Mouse (Mus musculus): ENCODE measurements around the gene Rora.

Gene Rora

DNA sequence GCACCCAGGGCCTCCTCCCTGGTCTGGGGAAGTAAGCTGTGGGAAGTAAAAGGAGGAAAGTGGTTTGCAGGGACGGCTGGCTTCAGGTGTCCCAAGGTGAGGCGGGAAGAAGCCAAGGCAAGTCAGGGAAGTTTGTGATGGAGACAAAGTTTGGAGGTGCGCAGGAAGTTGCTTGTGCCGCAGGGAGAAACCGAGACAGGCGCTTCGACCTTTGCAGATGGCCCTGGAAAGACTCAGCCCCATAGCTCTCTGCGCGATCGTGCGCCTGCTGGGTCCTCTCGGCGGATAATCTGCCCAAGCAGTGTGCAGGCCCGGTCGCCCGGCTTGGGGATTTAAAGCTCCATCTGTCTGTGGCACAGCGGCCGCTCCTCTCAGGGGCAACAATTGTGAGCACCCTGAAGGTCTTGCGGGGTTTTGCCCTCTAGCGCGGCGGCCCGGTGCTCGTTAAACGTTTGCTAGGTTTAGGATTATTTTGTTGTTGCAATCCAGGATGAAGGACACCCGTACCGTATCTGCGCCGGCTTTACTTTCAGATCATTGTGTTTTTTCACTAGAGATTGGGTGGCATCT, 637.4 kb downstream of the Rora start:
- 13% methylated on average over 29 of the region's 29 CpGs for WGBS

DNA sequence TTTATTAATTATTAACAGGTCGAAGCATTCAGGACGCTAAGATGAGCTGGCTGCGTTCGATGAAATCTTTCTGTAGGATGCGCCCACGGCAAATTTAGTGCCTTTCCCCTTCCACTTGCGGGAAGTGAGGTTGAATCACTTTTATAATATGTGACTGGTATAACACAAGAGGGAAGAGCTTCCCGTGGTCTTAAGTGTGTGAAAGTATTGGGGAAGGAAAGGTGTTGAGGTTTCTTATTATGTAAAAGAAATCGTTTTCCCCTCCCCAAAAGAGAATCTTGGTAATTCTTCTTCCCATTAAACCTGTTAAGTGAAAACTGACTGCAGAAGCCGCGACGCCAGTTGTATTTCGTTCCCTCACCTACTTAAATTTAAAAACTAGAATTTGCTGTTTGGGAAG, 637.9 kb downstream of the Rora start:
- 59% methylated on average over 13 of the region's 13 CpGs for WGBS

DNA sequence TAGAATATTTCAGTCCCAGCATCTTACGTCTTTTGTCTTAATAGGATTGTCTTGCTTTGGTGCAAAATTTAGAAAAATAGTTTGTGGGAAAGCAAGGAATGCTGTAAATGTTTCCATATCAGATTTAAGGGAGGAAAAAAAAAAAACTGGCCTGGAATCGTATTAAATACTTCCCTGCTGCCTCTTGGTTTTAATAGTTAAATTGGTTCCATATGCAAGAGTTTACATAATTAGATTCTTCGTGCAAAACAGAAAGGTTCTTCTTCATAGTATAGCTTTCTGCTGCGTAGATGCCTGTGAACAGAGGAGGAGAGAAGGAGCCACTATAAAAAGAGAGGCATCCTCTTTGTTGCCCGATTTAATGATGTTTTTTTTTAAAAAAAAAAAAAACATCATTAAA, 638.8 kb downstream of the Rora start:
- WGBS = 68% methylated on average over 5 of the region's 5 CpGs

DNA sequence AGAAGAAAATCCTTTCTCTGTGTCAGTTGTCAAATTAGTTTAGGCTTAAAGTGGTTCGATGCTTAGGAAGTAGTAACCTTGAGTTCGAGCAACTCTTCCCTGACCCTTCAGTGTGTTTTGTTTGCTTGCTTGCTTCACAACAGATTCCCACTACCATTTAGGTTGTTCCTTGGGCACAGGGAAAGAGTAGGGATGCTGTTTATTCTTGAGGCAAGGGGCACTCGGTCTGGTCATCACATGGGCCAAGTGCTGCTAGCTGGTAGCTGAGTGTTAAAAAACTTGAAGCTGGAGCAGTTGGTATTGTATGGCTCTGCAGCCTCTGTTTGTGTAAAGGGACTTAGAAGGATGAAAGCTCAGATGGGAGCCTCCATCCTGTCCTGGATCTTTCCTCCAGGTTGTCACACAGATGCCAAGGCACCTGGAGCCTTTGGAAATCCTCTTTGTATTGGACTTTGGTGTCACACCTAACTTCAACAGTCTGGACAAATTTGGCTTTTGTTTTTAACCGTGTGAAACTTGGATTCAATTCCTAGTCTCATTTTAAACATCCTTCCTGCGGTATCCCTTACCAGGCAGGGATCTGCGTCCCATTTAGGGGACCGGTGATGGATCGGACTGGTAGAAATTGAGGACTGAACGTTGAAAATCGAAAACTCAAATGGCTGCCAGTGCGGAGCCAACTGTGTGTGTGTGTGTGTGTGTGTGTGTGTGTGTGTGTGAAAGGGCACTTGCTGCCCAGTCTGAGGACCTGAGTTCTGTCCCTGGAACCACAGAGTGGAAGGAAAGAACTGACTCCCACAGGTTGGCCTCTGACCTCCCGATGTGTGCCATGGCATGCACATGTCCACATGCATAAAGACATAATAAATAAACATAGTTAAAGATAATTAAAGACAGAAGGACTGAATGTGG, 639.4 kb downstream of the Rora start:
- WGBS = 81% methylated on average over 12 of the region's 12 CpGs

DNA sequence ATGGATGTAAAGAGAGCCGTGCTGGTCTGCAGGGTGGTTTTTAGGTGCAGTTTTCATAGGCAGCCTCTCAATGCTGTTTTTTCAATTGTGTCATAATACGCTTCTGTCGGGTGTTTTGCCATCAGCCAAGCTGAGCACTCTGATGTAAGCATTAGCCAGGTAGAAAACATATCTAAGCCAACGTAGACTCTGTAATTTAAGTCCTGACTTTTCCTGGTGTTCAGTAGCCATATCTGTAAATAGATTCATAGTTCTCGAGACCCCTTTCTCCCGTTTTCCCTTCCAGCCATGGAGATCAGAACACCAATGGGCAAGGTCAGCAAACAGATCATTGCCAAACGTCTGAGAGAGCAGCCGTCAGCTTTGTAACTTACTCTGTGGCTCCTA, 640.1 kb downstream of the Rora start:
- WGBS = 87% methylated on average over 8 of the region's 8 CpGs

DNA sequence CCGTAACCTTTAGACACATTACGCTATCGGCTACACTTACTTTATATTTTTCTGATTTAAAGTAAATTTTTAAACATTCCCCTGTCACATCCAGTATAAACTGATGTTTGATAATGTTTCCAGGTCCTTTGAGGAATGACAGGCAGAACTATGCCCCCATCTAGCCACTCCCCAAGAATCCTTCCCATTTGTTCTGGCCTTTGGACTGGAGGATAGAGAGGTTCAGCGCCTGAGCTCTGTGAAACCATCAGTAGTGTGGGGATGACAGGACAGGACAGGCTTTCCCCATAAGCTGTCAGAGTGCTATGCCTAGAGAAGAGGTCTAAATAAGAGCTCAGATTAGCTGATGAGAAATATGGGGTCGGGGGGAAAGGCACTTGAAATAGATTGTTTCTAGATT, 640.8 kb downstream of the Rora start:
- 89% methylated on average over 5 of the region's 5 CpGs for WGBS

DNA sequence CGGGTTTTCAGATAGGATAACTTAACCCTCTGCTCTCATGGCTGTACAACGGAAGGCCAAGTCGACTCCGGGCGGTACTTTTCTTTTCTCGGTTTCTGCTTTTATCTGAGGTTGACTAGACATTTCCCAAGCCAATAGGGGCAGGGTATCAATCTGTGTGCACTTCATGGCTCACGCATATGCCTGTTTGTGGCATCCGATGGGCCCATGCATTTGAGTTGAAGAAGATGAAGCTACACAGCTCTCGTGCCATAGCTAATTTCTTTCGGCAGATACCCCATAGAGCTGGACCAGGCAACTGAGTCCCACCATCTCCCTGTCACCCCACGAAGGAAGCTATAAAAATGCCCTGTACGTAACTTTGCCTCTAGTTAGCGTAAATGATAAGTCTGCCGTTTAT, 641.3 kb downstream of the Rora start:
- 90% methylated on average over 14 of the region's 14 CpGs for WGBS

DNA sequence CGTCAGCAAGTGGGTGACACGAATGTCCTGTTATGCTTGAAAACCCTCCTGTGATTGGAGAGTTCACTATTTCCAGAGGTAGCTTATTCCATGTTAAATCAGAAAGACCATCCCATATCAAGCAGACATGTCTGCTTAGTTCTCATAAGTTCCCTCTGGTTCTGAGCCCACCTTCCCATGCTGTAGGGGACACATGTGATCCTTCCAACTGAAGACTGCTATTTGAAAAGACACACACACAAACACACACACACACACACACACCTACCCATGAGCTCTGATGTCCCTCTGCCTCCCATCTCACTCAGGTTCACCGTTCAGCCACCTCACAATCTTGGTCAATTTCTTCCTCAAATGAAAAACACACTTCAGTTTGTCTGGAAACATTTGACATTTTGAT, 642.2 kb downstream of the Rora start:
- 83% methylated on average over 3 of the region's 3 CpGs for WGBS

DNA sequence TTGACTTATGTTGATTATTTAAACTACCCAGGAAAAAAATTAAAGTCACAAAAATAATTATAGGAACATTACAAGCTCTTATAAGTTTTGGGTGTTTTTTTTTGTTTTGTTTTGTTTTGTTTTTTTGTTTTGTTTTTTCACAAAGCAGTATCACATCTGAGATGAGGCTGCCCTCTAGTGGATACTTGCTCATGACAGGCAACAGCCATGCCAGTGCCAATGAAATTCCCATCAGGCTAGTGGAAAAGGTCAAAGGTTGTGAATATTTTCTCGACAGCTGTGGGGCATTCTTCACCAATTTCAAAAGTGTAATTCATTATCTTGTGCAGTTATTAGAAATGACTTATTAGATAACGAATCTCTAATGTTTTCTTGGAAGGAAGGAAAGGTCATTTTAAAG, 642.8 kb downstream of the Rora start:
- 17% methylated on average over 2 of the region's 2 CpGs for WGBS

DNA sequence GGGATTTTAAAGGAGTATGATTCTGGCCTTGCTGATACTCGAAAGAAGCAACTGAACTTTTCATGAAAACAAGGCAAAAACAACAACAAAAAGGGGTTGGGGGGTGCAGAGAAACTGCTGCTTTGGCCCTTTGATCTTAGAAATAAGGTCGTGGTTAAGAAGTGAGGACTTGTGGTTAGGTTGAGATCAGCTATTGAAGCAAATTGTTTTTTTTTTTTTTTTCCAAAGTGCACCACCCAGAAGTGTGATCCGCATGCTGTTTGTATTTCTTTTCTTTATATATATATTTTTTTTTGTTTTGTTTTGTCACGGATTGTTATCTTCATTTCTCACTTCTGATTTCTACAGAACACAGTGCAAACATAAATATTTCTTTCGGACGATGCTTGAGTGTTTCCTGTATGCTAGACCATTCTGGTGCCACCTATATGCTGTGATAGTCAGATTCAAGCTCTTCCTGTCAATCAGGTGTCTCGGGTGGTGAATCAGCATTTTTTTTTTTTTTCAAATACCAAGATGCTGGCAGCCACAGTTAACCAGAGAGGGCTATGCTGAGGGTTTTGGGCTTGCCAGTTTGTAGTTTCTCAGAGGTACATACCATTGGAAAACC, 644.3 kb downstream of the Rora start:
- WGBS = 77% methylated on average over 7 of the region's 7 CpGs

DNA sequence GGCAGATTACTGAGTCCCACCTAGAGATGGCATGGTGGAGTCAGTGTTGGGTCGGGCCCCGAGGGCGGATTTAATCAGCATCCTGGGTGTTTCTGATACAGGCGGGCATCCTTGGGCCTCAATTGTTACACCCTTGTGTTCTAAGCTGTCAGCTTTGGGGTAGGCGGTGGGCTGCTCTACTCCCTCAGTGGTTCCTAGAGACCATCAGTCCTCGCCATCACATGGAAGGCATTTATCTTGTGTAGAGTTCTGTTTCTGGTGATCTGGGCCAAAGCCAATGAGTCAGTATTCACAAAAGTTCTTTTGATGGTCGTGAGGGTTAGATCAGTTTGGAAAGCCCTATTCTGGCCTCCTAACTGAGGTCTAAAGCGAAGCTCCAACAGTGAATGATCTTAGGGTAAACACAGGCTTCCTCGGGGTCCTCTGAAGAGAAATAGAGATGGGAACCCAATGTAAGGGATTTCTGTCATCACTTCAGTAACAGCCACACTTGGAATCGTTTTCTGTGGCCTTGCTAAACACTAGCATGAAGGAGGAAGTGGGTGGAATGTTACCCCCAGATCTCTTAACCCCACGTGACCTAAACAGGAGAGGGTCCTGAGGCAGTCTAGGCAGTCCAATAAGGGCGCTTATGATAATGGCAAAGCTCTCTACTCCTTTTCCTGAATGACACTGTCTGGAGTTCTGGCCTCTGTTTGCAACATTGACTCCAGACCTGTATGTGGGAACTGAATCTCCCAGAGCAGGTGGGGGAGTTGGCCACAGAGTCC, 645.2 kb downstream of the Rora start:
- WGBS = 76% methylated on average over 12 of the region's 12 CpGs

DNA sequence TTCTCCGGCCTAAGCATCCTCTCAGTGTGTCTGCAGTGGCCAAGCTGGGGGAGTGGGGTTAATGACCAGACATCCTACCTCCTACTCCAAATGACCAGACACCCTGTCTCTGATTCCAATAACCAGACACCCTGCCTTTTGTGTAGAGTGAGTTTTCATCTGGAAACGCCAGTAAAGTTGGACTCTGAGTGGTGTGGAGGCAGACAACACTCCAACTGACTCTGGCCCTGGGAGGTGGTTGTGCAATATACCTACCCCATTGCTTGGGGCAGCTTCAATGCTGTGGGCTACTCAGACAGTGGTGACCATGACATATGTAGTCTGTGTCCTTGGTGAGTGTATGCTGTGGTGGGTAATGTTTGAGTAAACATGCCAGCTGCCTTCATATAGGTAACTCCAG, 645.9 kb downstream of the Rora start:
- WGBS = 76% methylated on average over 2 of the region's 2 CpGs

DNA sequence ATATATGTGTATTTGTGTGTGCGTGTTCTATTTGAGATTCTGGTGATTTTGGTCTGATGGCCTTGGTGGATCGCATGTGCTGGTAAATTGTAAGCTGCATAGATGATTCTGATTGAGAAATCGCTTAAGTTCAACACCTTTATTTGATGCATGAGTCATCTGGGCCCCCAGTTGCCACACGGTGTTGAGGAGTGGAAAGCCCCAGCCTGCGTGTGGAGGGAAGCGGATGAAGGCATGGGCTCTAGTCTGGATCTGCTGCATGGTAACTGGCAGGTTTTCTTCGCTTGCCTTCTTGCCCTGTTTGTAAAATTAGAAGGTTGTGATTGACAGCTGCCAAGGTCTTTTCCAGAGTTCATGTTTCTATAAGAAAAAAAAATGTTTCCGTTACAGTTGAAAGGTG, 646.7 kb downstream of the Rora start:
- 91% methylated on average over 8 of the region's 8 CpGs for WGBS

DNA sequence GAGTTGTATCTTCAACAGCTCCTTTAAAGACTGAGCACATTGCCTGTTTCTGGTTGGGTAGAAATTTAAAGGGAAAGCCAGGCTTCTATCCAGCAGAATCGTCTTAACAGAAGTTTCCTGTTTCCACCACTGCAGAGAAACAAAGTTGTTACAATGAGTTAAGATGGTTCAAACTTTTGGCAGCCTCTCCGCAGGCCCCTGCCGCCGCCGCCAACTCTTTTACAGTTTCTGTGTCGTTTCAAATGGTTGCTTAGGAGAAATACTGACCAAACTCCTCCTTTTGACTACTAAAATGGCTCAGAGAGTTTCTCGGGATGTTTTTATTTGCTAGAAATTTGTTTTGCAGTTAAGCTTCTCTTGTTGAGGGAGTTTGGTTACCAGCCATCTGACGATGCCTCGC, 647.9 kb downstream of the Rora start:
- WGBS = 34% methylated on average over 9 of the region's 9 CpGs

DNA sequence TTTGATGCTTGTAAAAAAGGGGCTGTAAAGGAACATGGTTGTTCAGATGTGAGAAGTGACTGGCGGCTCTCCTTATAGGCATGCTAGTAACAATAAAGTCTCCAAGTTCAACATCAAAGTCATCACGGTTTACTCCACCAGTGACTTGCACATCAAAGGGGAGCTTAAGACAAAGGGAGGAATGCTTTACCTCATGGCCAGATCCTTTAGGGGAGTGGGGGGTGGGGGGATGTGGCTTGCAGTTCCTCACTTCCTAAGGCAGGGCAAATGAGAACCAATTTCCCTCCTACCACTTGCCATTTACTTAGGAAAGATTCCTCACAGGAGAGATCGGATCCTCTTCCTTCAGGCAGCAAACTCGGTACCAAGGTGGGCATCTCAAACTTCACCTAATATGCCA, 648.4 kb downstream of the Rora start:
- 43% methylated on average over 4 of the region's 4 CpGs for WGBS

DNA sequence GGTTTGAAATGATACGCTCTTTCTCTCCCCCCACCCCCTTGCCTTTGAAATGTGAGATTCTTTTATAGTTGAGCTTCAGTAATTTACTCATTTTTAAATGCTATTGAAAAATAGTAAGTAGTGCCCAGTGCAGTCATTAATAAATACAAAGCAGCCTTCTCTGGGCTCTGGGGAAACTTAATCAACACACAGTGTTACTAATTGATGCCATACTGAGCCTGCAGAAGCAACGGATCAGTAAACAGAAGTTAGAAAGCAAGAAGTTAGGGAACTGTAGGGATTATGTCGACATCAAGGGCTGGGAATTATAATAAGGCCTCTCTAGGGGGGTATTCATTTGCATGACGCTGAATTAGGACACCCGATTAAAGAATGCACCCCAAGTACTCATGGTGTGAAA, 649.3 kb downstream of the Rora start:
- WGBS = 54% methylated on average over 5 of the region's 5 CpGs

DNA sequence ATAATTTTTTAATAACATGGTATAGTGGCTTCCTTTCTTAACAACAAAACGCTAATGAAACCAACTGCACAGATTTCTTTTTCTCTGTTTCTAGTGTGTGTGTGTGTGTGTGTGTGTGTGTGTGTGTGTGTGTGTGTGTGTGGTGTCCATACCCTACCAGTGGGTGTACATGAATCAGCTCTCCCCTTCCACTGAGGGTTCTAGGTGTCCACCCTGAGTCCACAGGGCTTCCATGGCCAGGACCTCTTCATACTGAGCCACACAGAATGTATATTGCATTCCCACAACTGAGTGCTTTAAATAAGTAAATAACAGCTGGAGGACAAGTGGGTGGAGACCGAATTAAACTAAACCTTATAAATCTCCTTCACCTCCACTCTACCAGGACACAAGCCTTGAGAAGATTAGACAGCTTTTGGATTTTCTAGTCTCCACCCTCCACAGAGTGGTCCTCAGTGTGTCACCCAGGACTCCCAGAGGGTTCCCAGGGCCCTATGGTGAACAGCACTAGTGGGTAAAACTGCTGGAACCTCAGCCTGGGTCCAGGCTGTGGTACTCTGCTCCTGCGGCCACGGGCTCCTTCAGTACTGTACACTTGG, 649.9 kb downstream of the Rora start:
- whole genome bisulfite sequencing = 85% methylated on average over 4 of the region's 4 CpGs

DNA sequence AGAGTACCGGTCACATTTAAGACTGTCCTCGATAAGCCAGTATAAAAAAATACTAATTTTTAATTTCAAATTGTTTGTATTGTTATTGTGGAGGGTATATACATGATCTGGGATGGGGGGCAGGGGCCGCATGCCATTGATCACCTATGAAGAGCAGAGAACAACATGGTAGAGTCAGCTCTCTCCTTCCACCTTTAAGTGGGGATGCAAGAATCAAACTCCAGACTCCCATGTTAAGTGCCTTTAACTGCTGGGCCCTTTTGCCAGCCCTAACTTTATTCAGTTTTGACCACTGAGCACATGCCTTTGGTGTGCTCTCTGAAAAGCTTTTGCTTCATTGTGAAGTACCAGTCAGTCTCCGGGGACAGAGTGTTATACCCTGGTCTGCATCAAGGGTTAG, 650.4 kb downstream of the Rora start:
- 96% methylated on average over 4 of the region's 4 CpGs for WGBS

DNA sequence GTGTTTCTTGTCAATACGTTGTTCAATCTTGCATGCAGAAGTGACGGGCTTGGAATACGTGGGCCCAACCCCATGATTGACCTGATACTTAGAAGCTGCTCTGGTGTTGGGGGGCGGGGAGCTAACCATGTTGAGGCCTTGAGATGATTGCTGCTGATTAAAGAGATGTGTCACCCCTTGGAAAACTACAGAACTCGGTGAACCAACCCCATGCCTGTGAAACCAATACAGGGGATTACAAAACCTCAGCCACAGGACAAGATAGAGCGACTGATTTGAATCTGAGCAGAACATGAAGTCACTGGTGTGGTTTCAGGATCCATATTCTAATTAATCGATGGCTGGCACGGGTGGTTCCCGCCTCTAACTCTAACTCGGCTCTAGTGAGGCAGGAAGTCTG, 650.9 kb downstream of the Rora start:
- 79% methylated on average over 10 of the region's 10 CpGs for WGBS

DNA sequence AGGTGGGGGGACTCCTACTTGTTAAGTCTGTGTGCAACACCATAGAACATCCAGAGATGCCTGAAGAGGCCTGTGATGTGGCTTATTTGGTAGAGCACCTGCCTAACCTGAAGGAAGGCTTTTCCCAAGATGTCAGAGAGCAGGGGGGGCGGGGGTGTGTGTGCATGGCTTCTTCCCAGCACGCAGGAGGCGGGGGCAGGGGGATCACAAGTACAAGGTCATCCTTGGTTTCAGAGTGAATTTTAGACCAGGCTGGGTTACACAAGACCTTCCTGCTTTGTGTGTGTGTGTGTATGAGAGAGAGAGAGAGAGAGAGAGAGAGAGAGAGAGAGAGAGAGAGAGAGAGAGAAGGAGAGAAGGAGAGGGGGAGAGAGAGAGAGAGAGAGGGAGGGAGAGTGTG, 651.4 kb downstream of the Rora start:
- WGBS = 78% methylated on average over 3 of the region's 3 CpGs

DNA sequence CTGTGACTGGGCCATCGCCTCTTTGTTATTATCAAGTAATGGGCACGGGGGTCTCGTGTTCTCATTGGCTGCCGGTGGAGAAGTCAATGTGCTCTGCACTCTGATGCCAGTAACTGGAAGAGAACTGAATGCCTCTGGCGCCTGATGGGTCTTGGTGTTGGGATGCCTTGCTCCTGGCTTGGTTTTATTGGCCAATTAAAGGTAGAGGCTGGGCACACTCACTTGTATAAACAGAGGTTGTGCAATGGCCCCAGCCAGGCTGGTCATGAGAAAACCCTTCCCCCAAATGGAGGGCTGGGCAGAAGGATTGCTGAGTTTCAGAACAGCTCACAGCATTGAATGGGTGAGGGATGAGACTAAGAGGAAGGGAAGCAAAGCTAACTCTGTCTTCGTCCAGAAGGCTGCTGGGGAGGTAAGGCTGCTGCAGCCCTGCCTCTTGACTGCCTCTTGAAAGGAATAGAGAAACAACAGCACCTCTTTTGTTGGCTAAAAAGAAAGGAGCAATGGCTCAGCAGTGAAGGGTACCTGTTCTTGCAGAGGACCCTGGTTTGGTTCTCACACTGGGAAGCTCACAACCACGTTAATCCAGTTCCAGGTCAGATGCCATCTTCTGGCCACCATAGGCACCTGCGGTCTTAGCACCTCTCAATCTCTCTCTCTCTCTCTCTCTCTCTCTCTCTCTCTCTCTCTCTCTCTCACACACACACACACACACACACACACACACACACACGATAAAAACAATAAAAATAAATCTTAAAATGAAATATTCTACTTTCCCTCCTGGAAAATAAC, 653.3 kb downstream of the Rora start:
- WGBS = 75% methylated on average over 9 of the region's 9 CpGs

Data from cerebral cortex, adult 2 months (tissue).